Mouse (Mus musculus) spleen, adult 18-20 months (tissue): Measurements from ENCODE around the gene Deup1.

ENCODE experiments used
- DNase-seq, 2 experiments: peaks; one replicate each; pipeline ENCODE4 v3.0.0; 2022; ENCODE audit warnings: mixed read lengths in 2 of 2

Gene Deup1

GRCm38 (mm10) chr9:15627785-15628287, at the start of gene Deup1:
Gene Deup1 (minus strand): TSS chr9:15627933.
- no peak for DNase-seq

GRCm38 (mm10) chr9:15672251-15672650, 44.5 kb upstream of the Deup1 start:
- no peak for DNase-seq

GRCm38 (mm10) chr9:15670002-15670527, 42.3 kb upstream of the Deup1 start:
- no peak for DNase-seq

- DNase-seq = no peak
Observed at GRCm38 (mm10) chr9:15669452-15669851, 41.7 kb upstream of the Deup1 start.

GRCm38 (mm10) chr9:15664606-15665005, 36.9 kb upstream of the Deup1 start:
- no peak for DNase-seq

- no peak for DNase-seq
Observed at GRCm38 (mm10) chr9:15659069-15659468, 31.3 kb upstream of the Deup1 start.

- no peak for DNase-seq
Observed at GRCm38 (mm10) chr9:15658236-15658785, 30.6 kb upstream of the Deup1 start.

- no peak for DNase-seq
Observed at GRCm38 (mm10) chr9:15653036-15653435, 25.3 kb upstream of the Deup1 start.

GRCm38 (mm10) chr9:15649977-15650376, 22.2 kb upstream of the Deup1 start:
- DNase-seq = no peak

GRCm38 (mm10) chr9:15627384-15627783, 349 bp downstream of the Deup1 start:
- DNase-seq = no peak

- DNase-seq = no peak
Observed at GRCm38 (mm10) chr9:15624739-15625138, 3.0 kb downstream of the Deup1 start.

GRCm38 (mm10) chr9:15619767-15620166, 8.0 kb downstream of the Deup1 start:
- no peak for DNase-seq

- DNase-seq = no peak
Observed at GRCm38 (mm10) chr9:15619020-15619590, 8.6 kb downstream of the Deup1 start.

- no peak for DNase-seq
Observed at GRCm38 (mm10) chr9:15617061-15617460, 10.7 kb downstream of the Deup1 start.

GRCm38 (mm10) chr9:15616471-15616870, 11.3 kb downstream of the Deup1 start:
- no peak for DNase-seq

GRCm38 (mm10) chr9:15609280-15609930, 18.3 kb downstream of the Deup1 start:
- no peak for DNase-seq

GRCm38 (mm10) chr9:15607601-15608000, 20.1 kb downstream of the Deup1 start:
- no peak for DNase-seq

GRCm38 (mm10) chr9:15603156-15603555, 24.6 kb downstream of the Deup1 start:
- DNase-seq = no peak

GRCm38 (mm10) chr9:15600859-15601540, 26.7 kb downstream of the Deup1 start:
- no peak for DNase-seq

- no peak for DNase-seq
Observed at GRCm38 (mm10) chr9:15600156-15600858, 27.4 kb downstream of the Deup1 start.

- DNase-seq = no peak
Observed at GRCm38 (mm10) chr9:15596598-15596997, 31.1 kb downstream of the Deup1 start.

- no peak for DNase-seq
Observed at GRCm38 (mm10) chr9:15594148-15594547, 33.6 kb downstream of the Deup1 start.
